Mouse (Mus musculus) liver, embryonic 14.5 days (tissue): ENCODE measurements at regions not wholly inside any gene's neighbourhood (a gene's known extent, or its start where the extent isn't known, plus 50 kb on each side); places are given as distances from the start of the nearest gene placed in this dataset.

ENCODE experiments used
- ATAC-seq: fragments of 200-750 bp; cut with Nextera tagmentation; 2 replicates; pipeline ENCODE4 v1.8.0; 2017; ENCODE audit warnings: moderate number of reproducible peaks, mild to moderate bottlenecking, moderate library complexity; ENCODE audit not compliant: insufficient read depth
- DNase-seq, 3 experiments: peaks; one replicate each; pipeline ENCODE4 v3.0.0-alpha.2; 2012 to 2013; ENCODE audit warnings: low read depth in 3 of 3, low spot score in 3 of 3
- H3K27ac ChIP-seq: fragments of 300-500 bp; sonication (generic); 2 replicates; pipeline ENCODE4 v1.5.1; 2014; ENCODE audit warnings: moderate library complexity, mild to moderate bottlenecking, control low read depth, inconsistent platforms
- H3K27me3 ChIP-seq: fragments of 300-500 bp; sonication (generic); 2 replicates; pipeline ENCODE4 v1.6.1; 2014; ENCODE audit warnings: mild to moderate bottlenecking, low read length, moderate library complexity; ENCODE audit not compliant: control insufficient read depth, insufficient read depth
- H3K36me3 ChIP-seq: fragments of 300-500 bp; sonication (generic); replicated peaks from 2 replicates; pipeline ENCODE4 v1.6.1; 2014; ENCODE audit warnings: low read depth; ENCODE audit not compliant: control insufficient read depth, insufficient read depth
- H3K4me1 ChIP-seq, 2 experiments: fragments of 200-500 bp in 1 of 2; fragments of 300-500 bp in 1 of 2; sonication (generic) in 1 of 2; replicated peaks; 2 replicates each; pipeline ENCODE4 v1.6.1; 2012 to 2014; ENCODE audit warnings: antibody characterized with exemption in 1 of 2, inconsistent platforms in 1 of 2, low read length in 1 of 2; ENCODE audit not compliant: control insufficient read depth in 2 of 2, insufficient read depth in 2 of 2
- H3K4me2 ChIP-seq: fragments of 300-500 bp; sonication (generic); 2 replicates; pipeline ENCODE4 v1.6.1; 2014; ENCODE audit warnings: low read depth, mild to moderate bottlenecking, control low read depth, moderate library complexity
- H3K4me3 ChIP-seq, 2 experiments: fragments of 200-500 bp in 1 of 2; fragments of 300-500 bp in 1 of 2; sonication (generic) in 1 of 2; 2 replicates each; pipeline ENCODE4 v1.5.1; 2012 to 2014; ENCODE audit warnings: low read depth in 2 of 2, low read length in 2 of 2, mild to moderate bottlenecking in 2 of 2, control low read depth in 1 of 2, inconsistent platforms in 1 of 2, moderate library complexity in 1 of 2; ENCODE audit not compliant: insufficient read depth in 1 of 2
- H3K9ac ChIP-seq: fragments of 300-500 bp; sonication (generic); replicated peaks from 2 replicates; pipeline ENCODE4 v1.6.1; 2014; ENCODE audit warnings: mild to moderate bottlenecking, control low read depth, moderate library complexity
- H3K9me3 ChIP-seq: fragments of 300-500 bp; sonication (generic); 2 replicates; pipeline ENCODE4 v1.6.1; 2016; ENCODE audit warnings: low read length, mixed read lengths; ENCODE audit not compliant: control insufficient read depth
- CTCF ChIP-seq: IDR thresholded peaks from 2 replicates; pipeline ENCODE4 v1.5.1; 2016; ENCODE audit warnings: antibody characterized with exemption, low read depth, control low read depth
- EP300 ChIP-seq: IDR thresholded peaks from 2 replicates; pipeline ENCODE4 v1.6.1; 2016; ENCODE audit warnings: antibody characterized with exemption, low read depth
- WGBS: fragments of 180-500 bp; shearing (Covaris S2); extraction: QIAGEN DNeasy Blood & Tissue Kit; methylation state at CpG from one replicate; pipeline ENCODE4 v1.1.7; 2014; ENCODE audit not compliant: insufficient replicate concordance; 5-methylcytosine and 5-hydroxymethylcytosine counted together

DNA sequence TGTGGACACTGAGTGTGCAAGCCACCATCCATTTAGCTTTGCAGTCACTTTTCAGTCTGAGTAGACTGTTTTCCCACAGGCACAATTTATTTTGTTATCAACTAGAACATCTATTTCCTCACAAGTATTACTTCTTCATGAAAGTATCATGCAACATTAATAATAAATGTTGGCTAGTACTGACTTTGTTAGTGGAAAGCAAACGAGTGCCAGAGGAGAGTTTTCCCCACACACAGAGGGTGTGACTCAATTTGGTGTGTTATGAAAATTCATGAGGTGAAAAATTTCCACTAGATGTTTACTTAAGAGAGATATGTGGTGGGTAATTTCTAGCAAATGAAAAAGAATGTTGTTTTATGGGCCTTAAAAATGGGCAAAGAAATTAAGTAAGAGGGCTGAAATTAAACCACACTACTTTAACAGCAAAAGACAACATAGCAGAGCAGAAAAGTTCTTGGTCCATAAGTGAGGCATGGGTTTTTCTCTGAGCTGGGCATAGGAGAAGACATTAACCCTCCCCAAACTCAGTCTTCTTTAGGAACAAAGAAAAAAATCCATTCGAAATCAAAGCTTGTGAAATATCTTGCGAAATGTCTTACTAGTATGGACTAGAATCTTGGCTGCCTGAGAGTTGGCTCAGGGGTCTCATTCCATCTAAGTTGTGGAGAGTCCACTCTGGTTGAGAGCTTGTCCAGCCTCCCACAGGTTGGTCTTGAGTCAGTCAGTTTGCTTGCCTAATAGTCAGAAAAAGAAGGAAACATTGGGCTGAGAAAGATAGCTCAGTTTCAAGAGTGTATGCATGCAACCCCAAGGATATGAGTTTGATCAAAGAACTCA, 419.1 kb downstream of the Btbd3 start:
- no peak for TF ChIP-seq CTCF
- no peak for TF ChIP-seq EP300
- Histone ChIP-seq H3K27ac (no peak overlapping the region), H3K4me2 (no peak overlapping the region), H3K9me3 (no peaks in the 10 kb centered on the region), H3K27me3 (no peaks in the 10 kb centered on the region), H3K9ac (no peak overlapping the region), H3K4me1 (no peaks in the 10 kb centered on the region), H3K36me3 (no peaks in the 10 kb centered on the region), H3K4me3 (no peak overlapping the region)
- DNase-seq (no peak), ATAC-seq (no peak)
- 47% methylated on average over 3 of the region's 3 CpGs for WGBS

- Histone ChIP-seq H3K36me3 (no peaks in the 10 kb centered on the region), H3K4me1 (no peaks in the 10 kb centered on the region), H3K9ac (no peak overlapping the region), H3K4me2 (no peak overlapping the region), H3K27ac (no peak overlapping the region), H3K27me3 (no peaks in the 10 kb centered on the region), H3K9me3 (no peaks in the 10 kb centered on the region), H3K4me3 (no peak overlapping the region)
- no peak for DNase-seq
- ATAC-seq: no peak
- TF ChIP-seq EP300 (no peak), CTCF (no peak)
Observed at GRCm38 (mm10) chr2:138688140-138688871, 431.9 kb downstream of the Btbd3 start.

DNA sequence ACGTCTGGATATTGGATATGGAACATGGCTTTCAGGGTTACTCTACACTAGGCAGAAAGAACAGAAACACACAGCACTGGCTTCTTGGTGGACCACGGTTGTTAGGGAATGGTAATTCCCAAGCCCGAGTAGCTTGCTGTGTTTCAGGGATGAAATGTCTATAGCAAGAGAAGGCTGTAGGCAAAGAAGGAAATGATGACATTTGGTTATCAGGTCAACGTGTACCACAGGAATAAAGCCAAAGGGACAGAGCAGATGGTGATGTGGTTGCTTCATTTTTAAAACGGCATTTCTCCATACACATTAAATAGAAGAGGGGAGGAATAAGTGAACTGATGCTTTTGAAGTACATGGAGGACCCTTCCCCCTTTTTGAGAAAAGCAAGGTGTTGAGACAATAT, 433.1 kb downstream of the Btbd3 start:
- H3K9ac ChIP-seq: no peak overlapping the region
- no peaks in the 10 kb centered on the region for H3K27me3 ChIP-seq
- no peak overlapping the region for H3K4me2 ChIP-seq
- H3K36me3 ChIP-seq: no peaks in the 10 kb centered on the region
- ATAC-seq (no peak), DNase-seq (no peak)
- 62% methylated on average over 5 of the region's 5 CpGs for WGBS
- no peaks in the 10 kb centered on the region for H3K4me1 ChIP-seq
- H3K9me3 ChIP-seq: no peaks in the 10 kb centered on the region
- TF ChIP-seq CTCF (no peak), EP300 (no peak)
- no peak overlapping the region for H3K27ac ChIP-seq
- no peak overlapping the region for H3K4me3 ChIP-seq

DNA sequence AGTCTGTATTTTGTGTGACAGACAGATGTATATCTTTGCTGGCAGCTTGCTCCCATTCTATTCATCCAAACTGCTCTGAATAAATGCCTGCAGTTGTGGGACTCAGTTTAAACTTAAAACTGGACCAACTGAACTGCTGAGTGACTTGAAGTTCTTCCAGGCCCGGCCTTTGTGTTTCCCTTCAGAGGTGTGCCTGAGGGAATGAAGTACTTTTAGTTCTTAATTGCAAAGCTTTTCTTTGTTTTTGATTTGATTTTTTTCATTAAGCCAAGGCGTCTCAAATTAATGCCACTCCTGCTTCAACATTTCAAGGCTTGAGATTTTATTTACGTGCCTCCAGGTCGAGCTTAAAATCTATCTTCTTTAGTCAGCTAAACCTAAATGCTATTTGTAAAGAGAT, 446.4 kb downstream of the Btbd3 start:
- H3K9ac ChIP-seq: no peak overlapping the region
- H3K27me3 ChIP-seq: no peaks in the 10 kb centered on the region
- no peak overlapping the region for H3K4me3 ChIP-seq
- H3K27ac ChIP-seq: no peak overlapping the region
- TF ChIP-seq EP300 (no peak), CTCF (no peak)
- DNase-seq (no peak), ATAC-seq (no peak)
- H3K36me3 ChIP-seq: no peaks in the 10 kb centered on the region
- no peak overlapping the region for H3K4me2 ChIP-seq
- 61% methylated on average over 4 of the region's 4 CpGs for WGBS
- no peaks in the 10 kb centered on the region for H3K4me1 ChIP-seq
- H3K9me3 ChIP-seq: no peaks in the 10 kb centered on the region

GRCm38 (mm10) chr2:138703943-138704541, 447.7 kb downstream of the Btbd3 start:
- no peaks in the 10 kb centered on the region for H3K9me3 ChIP-seq
- no peaks in the 10 kb centered on the region for H3K27me3 ChIP-seq
- H3K4me2 ChIP-seq: no peak overlapping the region
- ATAC-seq (no peak), DNase-seq (no peak)
- no peak overlapping the region for H3K4me3 ChIP-seq
- no peaks in the 10 kb centered on the region for H3K4me1 ChIP-seq
- no peak for TF ChIP-seq CTCF
- no peak for TF ChIP-seq EP300
- H3K36me3 ChIP-seq: no peaks in the 10 kb centered on the region
- H3K9ac ChIP-seq: no peak overlapping the region
- H3K27ac ChIP-seq: no peak overlapping the region
- WGBS: 60% methylated on average over 4 of the region's 4 CpGs
